Mouse (Mus musculus): Measurements from ENCODE around the gene Rita1. TPM values are rescaled to one million over a fixed set of nuclear protein-coding genes. Genes with fewer than 3 reads are reported as not detected.
A peak's percentile ranks its signal among the peaks of the same experiment; 100 is the strongest.

The Rita1 gene
- polyA plus RNA-seq, 3 experiments from 2014 or later, result 2.1 to 3.5 (median 3.2) TPM

DNA sequence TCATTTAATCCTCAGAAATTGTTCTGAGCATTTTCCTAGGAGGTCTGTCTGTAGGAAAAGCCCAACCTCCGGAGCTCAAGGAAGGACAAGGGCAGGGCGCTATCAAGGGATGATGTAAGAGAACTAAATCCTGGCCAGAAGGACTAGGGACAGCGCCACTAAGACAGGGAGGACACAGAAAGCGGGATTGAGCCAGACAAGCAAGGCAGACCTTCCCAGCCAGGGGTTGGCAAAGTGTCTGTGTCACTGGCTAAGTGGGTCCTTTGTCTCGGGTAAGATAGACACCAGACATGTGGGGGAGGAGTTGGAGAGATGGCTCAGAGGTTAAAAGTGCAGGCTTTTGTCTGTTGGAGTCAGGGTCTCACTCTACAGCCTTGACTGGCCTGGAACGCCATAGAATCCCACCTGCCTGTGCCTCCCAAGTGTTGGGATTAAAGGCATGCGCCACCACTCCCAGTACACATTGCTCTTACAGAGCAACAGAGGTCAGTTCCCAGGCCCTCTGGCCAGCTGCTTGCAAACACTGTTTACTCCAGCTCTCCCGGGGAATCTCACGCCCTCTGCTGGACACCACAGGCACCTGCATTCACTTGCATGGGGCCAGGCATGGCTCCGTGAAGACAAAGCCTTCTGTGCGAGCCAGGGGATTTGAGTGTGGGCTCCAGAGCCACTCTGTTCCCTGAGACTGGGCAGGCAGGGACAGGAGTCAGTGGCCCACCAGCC, 11.3 kb downstream of the Rita1 start:
- no peak for ATAC-seq

DNA sequence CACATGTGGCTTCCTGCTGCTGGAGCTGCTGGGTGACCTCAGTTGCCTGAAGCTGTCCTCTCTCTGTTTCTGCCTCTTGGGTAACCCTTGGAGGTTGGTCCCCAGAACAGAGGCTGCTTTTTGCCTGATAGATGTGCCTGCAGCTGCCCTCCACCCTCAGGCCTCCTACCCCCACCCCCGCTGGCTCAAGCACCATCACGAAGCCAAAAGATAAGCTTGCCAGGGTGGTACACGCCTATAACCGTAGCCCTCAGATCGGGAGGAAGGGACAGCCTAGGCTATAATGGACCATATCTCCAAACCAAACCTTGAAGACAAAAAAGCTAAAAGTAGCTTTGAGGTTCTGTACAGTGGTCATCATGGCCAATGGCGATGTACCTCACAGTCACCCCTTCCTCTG, 12.8 kb downstream of the Rita1 start:
- ATAC-seq, result no peak

DNA sequence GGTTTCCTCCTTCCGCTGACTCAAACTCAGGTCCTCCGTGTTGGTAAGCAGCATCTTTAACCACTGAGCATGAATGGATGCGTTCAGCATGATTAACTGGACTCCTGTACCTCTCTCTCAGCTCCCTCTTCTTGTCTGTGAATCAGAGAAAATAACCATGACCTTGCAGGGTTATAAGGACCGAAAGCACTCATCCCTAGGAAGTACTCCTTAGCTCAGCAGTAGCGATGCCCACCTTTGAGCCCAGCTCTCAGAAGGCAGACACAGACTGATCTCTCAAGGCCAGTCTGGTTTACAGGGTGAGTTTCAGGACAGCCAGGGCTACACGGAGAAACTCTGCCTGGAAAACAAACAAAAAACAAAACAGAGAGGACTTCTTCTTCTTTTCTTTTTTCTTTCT, 17.9 kb downstream of the Rita1 start:
- ATAC-seq, result no peak

GRCm38 (mm10) chr5:120592141-120592540, 20.2 kb downstream of the Rita1 start:
- no peak for ATAC-seq

- ATAC-seq, result no peak
Measured at GRCm38 (mm10) chr5:120590356-120591010, 21.9 kb downstream of the Rita1 start.

GRCm38 (mm10) chr5:120588569-120589094, 23.8 kb downstream of the Rita1 start, which contains the start of the genes Tpcn1 and Iqcd:
Gene Tpcn1, minus strand, starts transcription at chr5:120588673.
Gene Iqcd, plus strand, starts transcription at chr5:120589016.
- ATAC-seq, result peak; percentile 91

DNA sequence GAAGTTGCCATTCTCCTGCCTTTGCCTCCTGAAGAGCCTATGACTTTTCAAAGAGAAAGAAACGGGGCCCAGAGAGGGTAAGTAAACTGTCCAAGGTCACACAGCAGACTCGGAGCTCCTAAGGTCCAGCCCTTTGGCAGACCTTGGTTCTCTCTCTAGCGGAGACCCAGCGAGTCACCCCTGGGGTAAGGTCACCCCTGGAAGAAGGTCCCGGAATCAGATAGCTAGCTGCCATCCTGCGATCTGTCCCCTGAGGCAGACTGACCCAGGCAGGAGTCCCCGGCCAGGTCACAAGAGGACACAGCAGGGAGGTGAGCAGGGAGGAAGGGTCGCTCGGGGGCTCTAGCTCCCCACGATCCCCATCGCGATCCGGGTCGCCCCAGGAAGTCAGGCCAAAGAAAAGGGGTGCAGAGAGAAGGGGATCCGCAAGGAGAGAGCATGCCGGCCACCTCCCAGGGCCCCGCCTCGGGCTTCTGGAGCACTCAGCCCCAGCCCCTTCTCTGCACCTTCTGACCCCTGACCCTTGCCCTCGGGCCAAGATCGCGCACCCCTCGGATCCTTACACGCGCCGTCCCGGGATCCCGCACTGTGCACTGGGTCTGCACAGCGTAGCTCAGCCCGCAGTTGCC, 24.3 kb downstream of the Rita1 start:
- ATAC-seq, result no peak

DNA sequence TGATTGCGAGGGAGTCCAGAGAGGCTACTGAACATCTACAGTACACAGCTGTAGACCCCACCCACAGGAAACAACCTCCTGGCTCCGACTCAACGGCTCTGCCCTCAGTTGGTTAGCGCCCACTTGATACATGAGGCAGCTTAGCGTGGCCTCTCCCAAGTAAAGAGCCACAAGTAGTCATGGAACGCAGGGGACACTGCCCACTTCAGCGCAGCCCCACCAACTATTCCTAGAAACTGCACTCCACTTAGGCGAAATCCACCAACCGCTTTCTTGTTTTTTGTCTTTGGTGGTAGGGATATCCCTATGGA, 24.8 kb downstream of the Rita1 start:
- ATAC-seq, result peak; percentile 11

DNA sequence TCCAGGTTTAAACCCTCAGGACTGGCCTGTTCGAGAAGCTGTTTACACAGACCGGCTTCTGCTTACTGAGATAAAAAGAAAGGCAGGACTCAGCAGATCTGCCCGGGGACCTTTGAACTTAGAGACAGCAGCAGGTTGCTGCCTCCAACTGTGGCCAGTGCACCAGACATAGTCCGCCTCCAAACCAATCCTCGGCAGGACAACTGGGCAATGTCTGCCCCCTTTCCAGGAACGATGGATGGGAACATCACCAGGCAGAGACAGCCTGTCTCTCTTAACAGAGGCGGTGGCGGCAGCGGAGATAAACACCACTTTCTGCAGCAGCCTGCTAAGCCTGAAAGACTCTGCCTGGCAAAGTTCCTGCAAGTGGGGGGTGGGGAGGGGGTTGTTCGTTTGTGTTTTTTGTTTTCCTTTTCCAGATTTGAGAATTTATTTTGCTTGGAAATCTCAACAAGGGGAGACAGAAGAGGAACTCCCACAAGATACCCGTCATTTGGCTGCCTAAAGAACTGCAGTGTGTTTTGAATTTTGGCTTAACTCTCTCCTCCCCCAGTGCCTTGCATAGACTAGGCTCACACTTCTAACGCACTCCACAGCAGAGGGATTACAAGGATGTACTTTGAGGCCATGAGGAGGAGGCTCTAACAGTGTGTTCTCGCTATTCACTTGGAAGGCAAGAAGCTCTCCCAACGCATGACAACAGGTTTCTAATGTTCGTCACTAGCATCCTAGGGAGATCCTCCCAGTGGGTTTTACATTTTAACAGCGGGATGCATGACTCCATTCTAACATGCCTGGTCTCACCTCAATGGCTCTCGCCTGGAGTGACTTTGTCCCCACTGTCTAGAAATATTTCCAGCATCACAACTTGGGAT, 25.4 kb downstream of the Rita1 start:
- ATAC-seq, result no peak

DNA sequence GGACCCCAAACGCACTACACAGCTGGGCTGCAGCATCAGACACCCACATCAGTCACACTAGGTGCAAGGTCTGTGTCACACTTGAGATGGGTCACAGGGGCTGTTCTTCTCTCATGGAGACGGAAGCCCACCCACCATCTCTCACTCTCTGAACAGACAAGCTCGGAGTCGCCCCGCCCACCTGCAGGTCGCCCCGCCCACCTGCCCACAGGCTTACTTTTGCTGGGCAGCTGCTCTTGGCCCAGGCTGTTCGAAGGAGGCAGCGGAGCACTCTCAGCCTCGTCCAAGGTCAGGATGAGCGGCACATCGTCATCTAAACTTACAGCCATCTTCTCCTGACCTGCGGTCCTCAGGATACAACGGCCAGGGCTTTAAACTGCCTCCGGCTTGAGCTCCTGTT, 27.4 kb downstream of the Rita1 start:
- no peak for ATAC-seq

DNA sequence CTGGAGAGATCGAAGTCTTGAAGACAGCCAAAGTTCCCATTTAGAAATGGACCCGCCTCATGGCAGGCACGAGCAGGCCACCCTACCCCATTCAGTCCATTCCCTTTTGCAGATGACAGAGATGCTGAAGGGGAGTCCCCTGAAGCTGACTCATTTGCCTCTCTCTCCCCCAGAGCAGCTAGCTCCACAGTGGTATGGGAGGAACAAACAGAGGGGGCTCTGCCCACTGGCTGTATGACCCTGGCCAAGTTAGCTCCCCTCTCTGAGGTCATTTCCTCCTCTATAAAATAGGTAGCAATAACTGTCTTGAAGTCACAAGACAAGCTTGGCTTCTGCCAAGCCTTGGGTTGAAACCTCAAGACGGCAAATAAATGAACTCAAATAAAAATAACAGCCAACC, 28.9 kb downstream of the Rita1 start:
- ATAC-seq, result peak; percentile 42

DNA sequence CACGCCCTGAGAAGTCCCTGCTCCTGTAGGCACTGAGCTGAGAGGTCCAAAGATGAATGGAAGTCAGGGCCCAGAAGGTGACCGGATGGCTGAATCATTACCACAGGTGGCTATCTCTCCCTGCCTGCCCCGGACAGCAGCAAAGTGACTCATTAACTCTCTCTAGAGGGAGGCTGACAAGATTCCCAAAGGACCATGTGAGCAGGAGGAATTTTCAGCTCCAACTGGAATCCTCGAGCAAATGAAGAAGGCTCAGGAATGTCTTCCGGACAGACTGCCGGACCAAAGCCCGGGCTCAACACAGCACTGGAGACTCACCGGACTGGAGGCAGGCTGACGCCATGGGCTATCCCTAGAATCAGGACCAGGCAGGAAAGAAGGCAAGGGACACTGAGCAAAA, 30.4 kb downstream of the Rita1 start:
- no peak for ATAC-seq

DNA sequence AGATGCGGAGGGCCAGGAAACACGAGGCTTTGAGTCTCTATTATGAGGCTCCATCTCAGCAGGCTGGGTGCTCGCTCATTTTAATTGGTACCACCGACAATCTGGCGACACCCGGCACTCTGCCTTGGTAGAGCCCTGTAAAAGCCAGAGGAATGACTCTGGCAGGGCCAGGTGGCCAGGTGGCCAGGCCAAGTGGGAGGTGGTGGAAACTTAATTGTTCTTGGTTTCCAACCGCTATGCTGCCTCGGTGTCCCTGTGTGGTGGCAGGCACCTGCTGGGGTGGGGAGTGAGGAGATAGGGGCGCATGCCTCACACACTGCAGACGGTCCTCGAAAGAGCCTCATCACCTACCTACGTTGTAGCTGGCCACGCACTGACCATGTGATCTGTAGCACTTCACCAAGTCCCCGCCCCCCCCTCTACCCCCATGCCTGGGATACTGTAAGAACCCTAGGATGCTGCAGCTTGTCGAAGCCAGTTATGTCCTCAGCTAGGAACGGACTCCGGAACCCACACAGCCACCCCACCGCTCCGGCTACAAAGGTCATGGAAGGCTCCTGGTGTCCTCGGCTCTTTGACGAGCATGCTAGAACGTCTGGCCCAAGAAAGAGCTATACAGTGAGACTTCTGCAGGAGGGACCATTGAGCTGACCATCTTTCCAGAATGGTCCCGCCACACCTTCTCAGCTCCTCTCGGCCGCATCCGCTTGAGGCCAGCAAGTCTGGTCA, 32.3 kb downstream of the Rita1 start:
- no peak for ATAC-seq

GRCm38 (mm10) chr5:120579211-120579897, 33.0 kb downstream of the Rita1 start:
- ATAC-seq, result no peak

GRCm38 (mm10) chr5:120578504-120579081, 33.8 kb downstream of the Rita1 start:
- ATAC-seq, result peak; percentile 82

GRCm38 (mm10) chr5:120577935-120578441, 34.4 kb downstream of the Rita1 start:
- no peak for ATAC-seq

- no peak for ATAC-seq
Measured at GRCm38 (mm10) chr5:120576781-120577301, 35.5 kb downstream of the Rita1 start.

DNA sequence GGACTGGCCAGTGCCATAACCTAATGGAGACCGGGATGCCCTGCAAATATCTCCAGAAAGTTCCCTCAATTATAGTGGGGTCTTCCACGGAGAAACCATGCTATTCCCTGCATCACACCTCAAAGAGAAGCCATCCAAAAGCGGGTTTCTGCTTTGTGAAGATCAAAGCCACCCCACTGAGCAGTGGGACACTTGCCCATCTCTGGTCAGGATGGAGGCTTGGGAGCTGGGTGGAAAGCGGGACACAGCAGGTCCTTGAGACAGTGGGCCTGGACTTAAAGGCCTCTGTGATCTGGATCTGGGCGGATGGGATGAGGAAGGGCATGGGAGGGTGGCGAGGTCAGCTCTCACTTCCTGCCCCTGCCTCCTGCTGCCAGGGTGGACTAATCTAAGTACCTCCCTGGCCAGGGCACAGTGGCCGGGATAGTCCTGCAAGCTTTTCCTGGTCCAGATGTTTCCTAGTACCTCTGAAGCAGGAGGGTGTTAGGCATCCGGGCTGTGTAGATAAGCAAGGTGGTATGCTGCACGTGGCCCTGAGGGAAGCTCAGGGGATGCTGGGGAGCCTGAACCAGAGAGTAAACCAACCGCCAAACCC, 37.8 kb downstream of the Rita1 start:
- ATAC-seq, result no peak

DNA sequence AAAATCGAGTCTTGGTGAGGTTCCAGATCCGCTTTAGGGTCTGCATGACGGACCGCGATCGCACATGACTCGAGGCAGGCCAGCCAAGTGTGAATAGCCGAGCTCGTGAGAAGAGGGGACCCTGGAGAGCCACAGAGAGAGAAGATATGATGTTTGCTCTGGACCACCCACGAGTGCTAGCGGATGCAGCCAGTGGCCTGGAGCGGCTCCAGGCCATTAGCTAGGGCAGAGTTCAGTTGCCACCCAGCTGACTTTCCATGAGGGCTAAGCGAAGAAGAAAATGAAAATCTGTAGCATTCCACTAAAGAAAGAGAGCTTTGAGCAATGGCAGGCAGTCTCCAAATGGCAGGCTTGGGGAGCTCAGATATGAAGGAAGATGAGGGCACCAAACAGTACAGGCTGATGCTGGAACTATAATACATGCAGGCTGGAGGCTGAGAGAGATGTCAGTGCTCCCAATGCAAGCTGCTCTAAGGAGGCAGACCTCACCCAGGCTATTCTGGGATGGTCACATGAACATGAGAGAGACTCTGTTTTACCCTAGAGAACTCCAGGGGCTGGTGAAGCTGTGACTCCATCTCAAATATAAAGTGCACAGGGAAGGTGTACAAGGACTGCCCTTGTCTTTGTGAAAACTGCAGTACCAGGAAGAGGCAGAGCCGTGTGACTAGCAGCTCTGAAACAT, 41.2 kb downstream of the Rita1 start:
- no peak for ATAC-seq

Data from inflammation-experienced regulatory T-cells, adult 6 months (primary cell).